Mouse (Mus musculus) MEL (cell line): ENCODE results near the gene Blzf1. TPM values are rescaled to one million over a fixed set of nuclear protein-coding genes. Genes with fewer than 3 reads are reported as not detected.

ENCODE experiments used
- DNase-seq: peaks from one replicate; pipeline ENCODE4 v3.0.0; 2011; ENCODE audit warnings: low read depth, low spot score
- H3K27ac ChIP-seq: 2 replicates; pipeline ENCODE4 v1.5.1; 2012; ENCODE audit warnings: low read depth, mild to moderate bottlenecking, control low read depth, low read length, moderate library complexity; ENCODE audit not compliant: control insufficient read depth
- H3K27me3 ChIP-seq, 2 experiments: fragments of 150-350 bp in 1 of 2; sonication (generic) in 1 of 2; 2 replicates each; pipeline ENCODE4 v1.6.1; 2012; ENCODE audit warnings: low read length in 2 of 2, mild to moderate bottlenecking in 2 of 2, improper control_type of control experiment in 1 of 2, moderate library complexity in 1 of 2; ENCODE audit not compliant: insufficient read depth in 2 of 2, control insufficient read depth in 1 of 2
- H3K36me3 ChIP-seq, 2 experiments: 2 replicates each; pipeline ENCODE4 v1.6.1; 2012 to 2014; ENCODE audit warnings: low read length in 2 of 2, improper control_type of control experiment in 1 of 2, inconsistent platforms in 1 of 2, mild to moderate bottlenecking in 1 of 2; ENCODE audit not compliant: insufficient read depth in 2 of 2, control insufficient read depth in 1 of 2
- H3K4me1 ChIP-seq, 2 experiments: fragments of 150-350 bp in 1 of 2; sonication (generic) in 1 of 2; 2 replicates each; pipeline ENCODE4 v1.6.1; 2012; ENCODE audit warnings: low read length in 2 of 2, improper control_type of control experiment in 1 of 2, mild to moderate bottlenecking in 1 of 2; ENCODE audit not compliant: insufficient read depth in 2 of 2, control insufficient read depth in 1 of 2
- H3K4me3 ChIP-seq, 2 experiments: fragments of 150-350 bp in 1 of 2; sonication (generic) in 1 of 2; 2 replicates each; pipeline ENCODE4 v1.5.1; 2012; ENCODE audit warnings: low read depth in 2 of 2, low read length in 2 of 2, mild to moderate bottlenecking in 2 of 2, moderate library complexity in 2 of 2, control low read depth in 1 of 2, improper control_type of control experiment in 1 of 2; ENCODE audit not compliant: control insufficient read depth in 1 of 2, insufficient read depth in 1 of 2
- H3K79me2 ChIP-seq: 2 replicates; pipeline ENCODE4 v1.6.1; 2012; ENCODE audit warnings: mild to moderate bottlenecking, low read length, moderate library complexity; ENCODE audit not compliant: control insufficient read depth, poor library complexity, insufficient read depth
- H3K9ac ChIP-seq: 2 replicates; pipeline ENCODE4 v1.6.1; 2012; ENCODE audit warnings: low read depth, mild to moderate bottlenecking, control low read depth, low read length, moderate library complexity; ENCODE audit not compliant: control insufficient read depth, poor library complexity, severe bottlenecking
- H3K9me3 ChIP-seq: fragments of 150-350 bp; sonication (generic); replicated peaks from 2 replicates; pipeline ENCODE4 v1.6.1; 2012; ENCODE audit warnings: mild to moderate bottlenecking, low read length, improper control_type of control experiment, moderate library complexity; ENCODE audit not compliant: insufficient read depth
- BHLHE40 ChIP-seq: IDR thresholded peaks from 2 replicates; pipeline ENCODE4 v1.6.1; 2012; ENCODE audit warnings: low read depth, mild to moderate bottlenecking, inconsistent platforms, low read length, improper control_type of control experiment, borderline replicate concordance
- CHD1 ChIP-seq: IDR thresholded peaks from 2 replicates; pipeline ENCODE4 v1.6.1; 2012; ENCODE audit warnings: low read depth, mild to moderate bottlenecking, inconsistent platforms, low read length, improper control_type of control experiment
- CHD2 ChIP-seq: IDR thresholded peaks from 2 replicates; pipeline ENCODE4 v1.6.1; 2011; ENCODE audit warnings: low read length, improper control_type of control experiment
- CTCF ChIP-seq, 3 experiments: IDR thresholded peaks in 2 of 3; conservative IDR thresholded peaks in 1 of 3; 2 replicates each; pipeline ENCODE4 v1.5.1; 2011 to 2012; ENCODE audit warnings: low read length in 3 of 3, low read depth in 2 of 3, mild to moderate bottlenecking in 2 of 3, improper control_type of control experiment in 1 of 3, inconsistent platforms in 1 of 3, mixed read lengths in 1 of 3, moderate library complexity in 1 of 3; ENCODE audit not compliant: control insufficient read depth in 1 of 3, insufficient read depth in 1 of 3, poor library complexity in 1 of 3, severe bottlenecking in 1 of 3
- E2F4 ChIP-seq: IDR thresholded peaks from 2 replicates; pipeline ENCODE4 v1.6.1; 2011; ENCODE audit warnings: low read depth, low read length, improper control_type of control experiment, borderline replicate concordance
- ELF1 ChIP-seq: IDR thresholded peaks from 2 replicates; pipeline ENCODE4 v1.6.1; 2014; ENCODE audit warnings: low read depth, mild to moderate bottlenecking, inconsistent platforms, low read length, improper control_type of control experiment, moderate library complexity
- EP300 ChIP-seq, 2 experiments: IDR thresholded peaks; 2 replicates each; pipeline ENCODE4 v1.6.1; 2011; ENCODE audit warnings: improper control_type of control experiment in 2 of 2, low read length in 2 of 2, low read depth in 1 of 2, mild to moderate bottlenecking in 1 of 2
- GATA1 ChIP-seq: IDR thresholded peaks from 2 replicates; pipeline ENCODE4 v1.6.1; 2011; ENCODE audit warnings: low read depth, low read length, improper control_type of control experiment
- KAT2A ChIP-seq: conservative IDR thresholded peaks from 2 replicates; pipeline ENCODE4 v1.6.1; 2012; ENCODE audit warnings: low read depth, low read length, improper control_type of control experiment, inconsistent platforms
- MAX ChIP-seq: IDR thresholded peaks from 2 replicates; pipeline ENCODE4 v1.6.1; 2011; ENCODE audit warnings: low read length, improper control_type of control experiment
- MEF2A ChIP-seq: IDR thresholded peaks from 2 replicates; pipeline ENCODE4 v1.6.1; 2014; ENCODE audit warnings: low read depth, mild to moderate bottlenecking, inconsistent platforms, low read length, improper control_type of control experiment; ENCODE audit not compliant: poor library complexity, insufficient replicate concordance, severe bottlenecking; ENCODE audit errors: extremely low read depth
- MXI1 ChIP-seq: IDR thresholded peaks from 2 replicates; pipeline ENCODE4 v1.6.1; 2011; ENCODE audit warnings: mild to moderate bottlenecking, low read depth, low read length, improper control_type of control experiment
- MYB ChIP-seq: IDR thresholded peaks from 2 replicates; pipeline ENCODE4 v1.6.1; 2011; ENCODE audit warnings: mild to moderate bottlenecking, low read depth, low read length, improper control_type of control experiment
- NELFE ChIP-seq: IDR thresholded peaks from 2 replicates; pipeline ENCODE4 v1.6.1; 2011; ENCODE audit warnings: low read depth, low read length, improper control_type of control experiment
- NRF1 ChIP-seq: IDR thresholded peaks from 2 replicates; pipeline ENCODE4 v1.6.1; 2014; ENCODE audit warnings: low read depth, mild to moderate bottlenecking, inconsistent platforms, low read length, improper control_type of control experiment, moderate library complexity; ENCODE audit not compliant: poor library complexity, insufficient read depth, severe bottlenecking
- POLR2A ChIP-seq, 2 experiments: IDR thresholded peaks; 2 replicates each; pipeline ENCODE4 v1.6.1; 2011 to 2012; ENCODE audit warnings: low read length in 2 of 2, mild to moderate bottlenecking in 2 of 2, control low read depth in 1 of 2, improper control_type of control experiment in 1 of 2, low read depth in 1 of 2, moderate library complexity in 1 of 2; ENCODE audit not compliant: control insufficient read depth in 1 of 2, insufficient read depth in 1 of 2, poor library complexity in 1 of 2
- POLR2AphosphoS2 ChIP-seq: IDR thresholded peaks from 2 replicates; pipeline ENCODE4 v1.6.1; 2011; ENCODE audit warnings: low read length, improper control_type of control experiment
- POLR2AphosphoS5 ChIP-seq: IDR thresholded peaks from 2 replicates; pipeline ENCODE4 v1.6.1; 2012; ENCODE audit warnings: low read depth, borderline replicate concordance, mild to moderate bottlenecking, inconsistent platforms, low read length, moderate library complexity, mixed read lengths
- RAD21 ChIP-seq: IDR thresholded peaks from 2 replicates; pipeline ENCODE4 v1.6.1; 2011; ENCODE audit warnings: mild to moderate bottlenecking, low read depth, low read length, improper control_type of control experiment
- RCOR1 ChIP-seq: IDR thresholded peaks from 2 replicates; pipeline ENCODE4 v1.6.1; 2012; ENCODE audit warnings: low read depth, mild to moderate bottlenecking, inconsistent platforms, low read length, improper control_type of control experiment
- SIN3A ChIP-seq: IDR thresholded peaks from 2 replicates; pipeline ENCODE4 v1.6.1; 2012; ENCODE audit warnings: low read length, improper control_type of control experiment, inconsistent platforms
- SMC3 ChIP-seq: IDR thresholded peaks from 2 replicates; pipeline ENCODE4 v1.6.1; 2011; ENCODE audit warnings: low read depth, low read length, improper control_type of control experiment
- TAL1 ChIP-seq: IDR thresholded peaks from 2 replicates; pipeline ENCODE4 v1.6.1; 2012; ENCODE audit warnings: mild to moderate bottlenecking, inconsistent platforms, low read length, moderate library complexity, mixed read lengths
- TBP ChIP-seq: IDR thresholded peaks from 2 replicates; pipeline ENCODE4 v1.8.0; 2011; ENCODE audit warnings: low read depth, low read length, improper control_type of control experiment
- TCF12 ChIP-seq: IDR thresholded peaks from 2 replicates; pipeline ENCODE4 v1.6.1; 2014; ENCODE audit warnings: low read depth, mild to moderate bottlenecking, inconsistent platforms, low read length, improper control_type of control experiment, moderate library complexity
- UBTF ChIP-seq: IDR thresholded peaks from 2 replicates; pipeline ENCODE4 v1.6.1; 2012; ENCODE audit warnings: low read depth, mild to moderate bottlenecking, inconsistent platforms, low read length, improper control_type of control experiment, moderate library complexity, borderline replicate concordance; ENCODE audit not compliant: insufficient read depth
- USF1 ChIP-seq: IDR thresholded peaks from 2 replicates; pipeline ENCODE4 v1.6.1; 2014; ENCODE audit warnings: low read depth, mild to moderate bottlenecking, inconsistent platforms, low read length, improper control_type of control experiment, moderate library complexity
- USF2 ChIP-seq, 2 experiments: IDR thresholded peaks; 2 replicates each; pipeline ENCODE4 v1.6.1; 2011 to 2012; ENCODE audit warnings: improper control_type of control experiment in 2 of 2, low read length in 2 of 2, borderline replicate concordance in 1 of 2, inconsistent platforms in 1 of 2, low read depth in 1 of 2, mild to moderate bottlenecking in 1 of 2; ENCODE audit not compliant: insufficient read depth in 1 of 2
- ZC3H11A ChIP-seq: IDR thresholded peaks from 2 replicates; pipeline ENCODE4 v1.6.1; 2012; ENCODE audit warnings: low read depth, mild to moderate bottlenecking, inconsistent platforms, low read length, improper control_type of control experiment
- ZKSCAN1 ChIP-seq: IDR thresholded peaks from 2 replicates; pipeline ENCODE4 v1.6.1; 2012; ENCODE audit warnings: low read depth, mild to moderate bottlenecking, inconsistent platforms, low read length, improper control_type of control experiment, moderate library complexity
- ZMIZ1 ChIP-seq: IDR thresholded peaks from 2 replicates; pipeline ENCODE4 v1.6.1; 2012; ENCODE audit warnings: low read depth, mild to moderate bottlenecking, inconsistent platforms, low read length, improper control_type of control experiment, moderate library complexity
- ZNF384 ChIP-seq: IDR thresholded peaks from 2 replicates; pipeline ENCODE4 v1.6.1; 2012; ENCODE audit warnings: low read depth, mild to moderate bottlenecking, inconsistent platforms, low read length, improper control_type of control experiment
- polyA plus RNA-seq, 2 experiments: library from polyadenylated mRNA; stranded (reverse) in 1 of 2; unstranded in 1 of 2; fragments of >175 nt in 1 of 2; fragments of >200 nt in 1 of 2; gene quantifications; 2 replicates each; pipeline versions ENCODE4 v1.2.1 to v1.2.4; 2012; ENCODE audit warnings: low replicate concordance in 2 of 2, low read depth in 1 of 2; ENCODE audit not compliant: insufficient read length in 2 of 2, insufficient read depth in 1 of 2, missing spikeins in 1 of 2
- total RNA-seq: library from RNA; depleted of rRNA; stranded (reverse); fragments of 300-350 nt; gene quantifications from 2 replicates; pipeline ENCODE4 v1.2.3, GENCODE M21; 2012

Blzf1 gene
- total and polyA plus RNA-seq, 3 experiments = 17.1 to 18.2 TPM; not detected in 1

DNA sequence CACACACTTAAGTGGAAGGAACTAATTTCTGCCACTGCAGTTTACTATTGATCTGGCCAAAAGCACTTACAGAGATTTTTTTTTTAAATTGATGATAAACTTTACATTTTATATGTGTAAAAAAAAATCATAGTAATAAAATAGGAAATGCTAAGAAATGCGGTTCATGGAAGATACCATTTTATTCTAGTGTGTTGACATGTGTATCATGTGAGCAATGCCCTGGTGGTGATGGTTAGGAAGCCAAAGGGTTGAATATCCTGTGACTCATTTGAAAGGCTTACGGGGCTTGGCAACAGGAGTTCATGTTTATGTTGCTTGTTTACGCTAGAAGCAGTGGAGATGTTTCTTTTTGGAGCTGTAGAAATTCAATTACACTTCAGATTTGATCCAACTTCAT lies 30.7 kb downstream of the Blzf1 start (continued):
- no peak for TF ChIP-seq MEF2A
- no peak for TF ChIP-seq ZKSCAN1
- TF ChIP-seq CTCF (IDR thresholded peaks at IDR 0.05 in 2 of 3, conservative IDR thresholded peaks at IDR 0.05 in 1 of 3; ENCODE audit: control insufficient read depth in 1 of 3, insufficient read depth in 1 of 3, low read depth in 2 of 3, low read length in 3 of 3, poor library complexity in 1 of 3, severe bottlenecking in 1 of 3) = peak in 1 of 3 experiments; percentile 30; a peak in 2 of 6 replicates
- TF ChIP-seq POLR2AphosphoS5 = no peak
- no peak for TF ChIP-seq POLR2AphosphoS2
- TF ChIP-seq NRF1 = no peak
- TF ChIP-seq CHD1 = peak; percentile 92; the same call in 1 of the 2 replicates
- no peak for TF ChIP-seq CHD2
- peak; percentile 75 for TF ChIP-seq MYB
- TF ChIP-seq RAD21 = no peak
- TF ChIP-seq UBTF = no peak

GRCm38 (mm10) chr1:164275455-164275954 lies 31.8 kb downstream of the Blzf1 start, which contains the start of gene Ccdc181:
Gene Ccdc181, plus strand, starts transcription at chr1:164275585.
- H3K9me3 ChIP-seq = no peaks in the 10 kb centered on the region
- H3K27ac ChIP-seq = peak within 1 kb of the TSS; percentile 93
- H3K27me3 ChIP-seq = no peaks in the 10 kb centered on the region
- peak within 1 kb of the TSS; percentile 79 to 92 for H3K4me3 ChIP-seq
- H3K79me2 ChIP-seq = no peaks in the 10 kb centered on the region; the same call in 1 of the 2 replicates
- peak; percentile 99 for DNase-seq
- peaks cover 0 to 6% of the 10 kb centered on the region in 2 experiments; a peak in 1 of 4 replicates for H3K4me1 ChIP-seq
- peaks cover 0 to 6% of the 10 kb centered on the region in 2 experiments; a peak in 2 of 4 replicates for H3K36me3 ChIP-seq
- peak within 1 kb of the TSS; percentile 82 for H3K9ac ChIP-seq
- TF ChIP-seq POLR2AphosphoS2 (0 out of 2 replicates have a peak, but pooled peaks have one; percentile 20), CHD2 (no peak), MXI1 (peak; percentile 96), E2F4 (peak; percentile 86), NRF1 (peak; percentile 94), GATA1 (no peak), CTCF (IDR thresholded peaks at IDR 0.05 in 2 of 3, conservative IDR thresholded peaks at IDR 0.05 in 1 of 3; ENCODE audit: control insufficient read depth in 1 of 3, insufficient read depth in 1 of 3, low read depth in 2 of 3, low read length in 3 of 3, poor library complexity in 1 of 3, severe bottlenecking in 1 of 3) (no peak), MAX (peak; percentile 73; the same call in 1 of the 2 replicates), USF1 (peak; percentile 59), TBP (peak; percentile 55), ZNF384 (no peak), POLR2A (IDR thresholded peaks at IDR 0.05; ENCODE audit: control insufficient read depth in 1 of 2, insufficient read depth in 1 of 2, low read depth in 1 of 2, low read length in 2 of 2, poor library complexity in 1 of 2) (peak; percentile 73 to 82; a peak in 2 of 4 replicates), SMC3 (no peak), CHD1 (no peak), POLR2AphosphoS5 (no peak), KAT2A (no peak; the same call in 1 of the 2 replicates), SIN3A (peak; percentile 99), MEF2A (no peak), ZC3H11A (no peak), TCF12 (peak; percentile 64), EP300 (IDR thresholded peaks at IDR 0.05; ENCODE audit: low read depth in 1 of 2, low read length in 2 of 2) (no peak), ELF1 (peak; percentile 99), BHLHE40 (no peak), TAL1 (no peak), NELFE (peak; percentile 69), MYB (no peak), RAD21 (no peak), USF2 (IDR thresholded peaks at IDR 0.05; ENCODE audit: borderline replicate concordance in 1 of 2, insufficient read depth in 1 of 2, low read depth in 1 of 2, low read length in 2 of 2) (no peak), RCOR1 (no peak), ZKSCAN1 (no peak), ZMIZ1 (peak; percentile 35; the same call in 1 of the 2 replicates)
